Mouse (Mus musculus) thymus, postnatal 25 days (tissue): ENCODE data around the gene Ubash3b.

ENCODE experiments used
- DNase-seq: peaks from one replicate; pipeline ENCODE4 v3.0.0; 2022

Ubash3b gene

DNA sequence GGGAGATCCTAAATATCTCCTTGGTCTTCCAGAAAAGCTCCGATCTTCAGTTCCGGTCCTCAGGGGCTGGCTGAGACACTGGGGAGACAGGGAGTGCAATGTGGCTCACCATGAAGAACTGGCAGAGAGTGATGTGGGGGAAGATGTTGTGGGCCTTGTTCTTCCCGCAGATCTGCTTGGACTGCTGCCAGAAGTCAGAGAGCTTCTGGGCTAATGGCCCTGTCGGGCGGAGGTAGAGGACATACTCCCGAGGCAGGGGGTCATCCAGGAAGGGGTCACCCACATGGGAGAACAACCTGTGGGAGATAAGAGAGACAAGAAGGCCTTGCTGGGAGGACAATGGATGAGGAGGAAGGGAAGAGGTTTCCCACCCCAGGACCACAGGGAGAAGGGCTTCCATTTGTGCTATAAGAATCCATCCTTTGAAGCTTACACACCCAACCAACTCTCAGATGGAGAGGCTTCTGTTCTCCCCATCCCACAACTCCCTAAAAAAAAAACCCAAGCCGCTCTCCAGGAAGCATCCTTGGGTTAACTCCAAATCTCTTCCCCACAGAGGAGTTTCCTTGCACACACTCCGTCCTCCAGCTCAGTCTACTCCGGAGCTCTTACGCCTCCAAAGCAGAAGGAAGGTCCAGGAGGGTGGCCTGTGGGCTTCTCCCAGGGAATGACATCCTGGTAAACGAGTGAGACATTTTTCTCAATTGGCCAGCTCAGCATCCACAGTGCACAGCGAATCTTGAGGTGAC, 111.0 kb downstream of the Ubash3b start:
- DNase-seq: no peak

DNA sequence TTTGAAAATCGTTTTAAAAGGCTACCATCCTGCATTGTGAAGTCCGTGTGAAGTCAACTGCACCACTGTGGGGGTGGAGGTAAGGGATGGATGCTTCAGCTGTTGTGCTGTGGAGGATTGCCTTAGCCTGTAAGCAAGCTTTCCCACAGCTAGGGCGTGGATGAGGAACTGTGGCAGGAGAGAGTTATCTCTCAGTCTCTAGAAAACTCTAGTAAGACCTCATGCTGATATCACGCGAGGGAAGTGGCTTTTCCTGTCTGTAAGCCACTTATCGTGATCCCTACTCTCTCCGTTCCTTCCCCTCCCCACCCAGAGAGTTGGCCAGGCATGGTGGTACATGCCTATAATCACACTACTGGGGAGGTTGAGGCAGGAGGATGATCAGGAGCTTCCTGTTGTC, 112.2 kb downstream of the Ubash3b start:
- no peak for DNase-seq

DNA sequence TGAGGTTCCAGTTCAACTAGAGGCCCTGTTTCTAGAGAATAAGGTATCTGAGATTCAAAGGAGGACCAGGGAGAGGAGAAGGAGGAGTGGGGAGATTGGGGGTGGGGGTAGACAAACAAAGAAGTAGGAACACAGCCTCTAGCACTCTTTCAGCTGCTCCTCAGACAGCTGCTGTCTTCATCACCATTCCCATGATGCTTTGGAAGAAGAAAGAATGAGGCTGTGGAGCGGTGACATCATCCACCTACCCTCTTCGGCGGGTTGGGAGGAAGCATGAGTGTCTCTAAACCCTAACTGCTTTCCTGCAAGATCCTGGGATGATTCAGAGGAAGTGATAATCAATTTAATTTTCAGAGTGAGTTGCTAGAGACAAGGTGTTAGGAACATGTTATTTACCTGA, 112.7 kb downstream of the Ubash3b start:
- DNase-seq: no peak

DNA sequence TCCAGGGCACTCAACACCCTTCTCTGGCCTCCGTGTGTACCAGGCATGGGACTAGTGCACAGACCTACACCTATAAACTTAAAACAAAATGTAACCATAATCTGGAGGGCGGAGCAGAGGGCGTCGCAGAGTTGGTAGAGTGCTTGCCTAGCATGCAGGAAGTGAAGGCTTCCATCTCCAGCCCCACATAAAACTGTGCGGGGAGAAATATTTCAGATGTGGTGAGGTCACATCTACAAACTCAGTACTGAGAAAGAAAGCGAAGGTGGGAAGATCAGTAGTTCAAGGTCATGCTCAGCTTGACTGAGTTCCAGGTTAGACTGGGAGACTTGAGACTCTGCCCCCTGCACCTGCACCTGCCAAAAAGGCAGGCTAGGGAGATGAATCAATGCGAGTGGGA, 113.3 kb downstream of the Ubash3b start:
- peak; percentile 16 for DNase-seq

DNA sequence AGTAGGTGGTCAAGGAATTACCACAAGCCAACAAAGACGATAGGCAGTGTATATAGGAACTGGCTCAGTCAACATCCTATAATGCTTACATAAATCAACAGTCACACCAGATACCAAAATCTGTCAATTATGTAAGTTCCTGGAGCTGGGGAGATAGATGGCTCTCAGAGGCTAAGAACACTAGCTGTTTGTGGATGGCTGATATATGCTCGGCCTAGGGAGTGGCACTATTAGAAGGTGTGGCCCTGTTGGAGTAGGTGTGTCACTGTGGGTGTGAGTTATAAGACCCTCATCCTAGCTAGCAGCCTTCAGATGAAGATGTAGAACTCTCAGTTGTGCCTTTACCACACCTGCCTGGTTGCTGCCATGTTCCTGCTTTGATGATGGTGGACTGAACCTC, 113.8 kb downstream of the Ubash3b start:
- no peak for DNase-seq

DNA sequence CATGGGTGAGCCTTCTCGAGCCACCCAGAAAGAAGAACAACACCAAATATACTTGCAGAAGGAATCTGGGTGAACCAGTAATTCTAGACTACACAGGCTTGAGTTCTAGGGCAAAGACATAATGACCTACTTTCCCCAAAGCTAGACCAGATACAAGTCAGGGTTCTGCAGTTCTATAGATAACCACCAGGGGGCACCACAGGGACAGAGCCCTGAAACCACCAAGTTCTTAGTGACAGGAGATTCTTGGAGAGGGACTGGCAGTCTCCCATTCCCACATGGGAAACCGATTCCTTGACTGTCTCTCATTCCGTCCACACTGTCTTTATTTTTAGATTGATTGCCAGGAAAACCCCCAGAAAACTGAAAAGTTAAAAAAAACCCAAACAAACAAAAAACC, 116.9 kb downstream of the Ubash3b start:
- peak; percentile 84 for DNase-seq

DNA sequence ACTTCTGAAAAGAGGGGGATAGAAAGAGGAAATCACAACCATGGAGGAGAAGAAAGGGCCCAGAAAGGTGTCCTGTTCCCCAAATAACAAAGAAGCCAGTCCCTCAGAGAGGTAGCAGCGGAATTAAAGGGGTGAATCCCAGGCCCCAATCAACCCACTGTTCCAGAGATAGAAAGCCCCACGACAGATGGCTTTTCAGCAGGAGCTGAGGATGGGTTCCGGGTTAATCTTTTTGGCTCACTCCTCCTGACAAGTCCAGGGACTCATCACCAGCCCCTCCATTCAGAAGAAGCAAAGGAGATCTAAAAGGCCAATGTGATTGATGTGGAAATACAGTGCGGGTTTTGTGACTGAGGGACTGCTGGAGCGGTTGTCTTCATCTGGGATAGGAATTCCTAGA, 117.9 kb downstream of the Ubash3b start:
- no peak for DNase-seq

DNA sequence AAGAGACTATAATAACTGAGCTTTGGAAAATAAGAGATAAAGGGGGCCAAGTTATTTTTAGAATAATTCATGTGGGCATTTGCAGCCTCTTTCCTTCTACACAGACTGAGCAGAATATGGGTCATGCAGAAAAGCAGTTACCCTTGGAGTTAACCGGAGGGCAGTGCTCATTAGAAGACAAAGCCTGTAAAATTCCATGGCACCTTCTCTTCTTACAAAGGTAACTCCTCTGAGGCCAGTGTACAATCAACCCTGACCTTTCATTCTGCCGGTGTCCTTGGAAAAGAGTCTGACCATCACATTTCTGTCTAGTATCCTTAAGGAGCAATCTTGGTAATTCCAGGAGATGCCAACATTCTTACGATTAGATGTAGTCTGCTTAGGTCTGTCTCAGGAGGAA, 120.1 kb downstream of the Ubash3b start:
- DNase-seq: no peak

DNA sequence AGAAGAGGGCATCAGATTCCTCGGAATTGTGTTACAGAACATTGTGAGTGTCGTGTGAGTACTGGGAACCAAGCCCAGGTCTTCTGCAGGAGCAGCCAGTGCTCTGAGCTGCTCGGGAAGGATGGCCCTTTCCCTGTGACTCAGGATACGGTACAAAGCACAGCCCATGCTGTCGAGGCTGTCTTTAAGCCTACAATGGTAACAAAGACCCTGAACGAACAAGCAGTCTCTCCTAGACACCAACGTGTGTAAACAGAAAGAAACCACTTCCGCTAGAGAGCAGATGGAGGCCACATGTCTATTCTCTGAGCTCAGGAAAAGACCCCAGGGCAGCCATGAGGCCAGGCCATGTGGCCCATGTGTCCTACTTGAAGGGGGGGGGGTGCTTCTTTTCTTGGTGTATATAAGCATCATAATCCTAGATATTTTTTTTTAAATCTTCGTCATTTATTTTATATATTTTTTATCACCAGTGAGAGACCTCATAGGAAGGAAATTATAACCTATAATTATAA, 123.3 kb downstream of the Ubash3b start:
- no peak for DNase-seq

DNA sequence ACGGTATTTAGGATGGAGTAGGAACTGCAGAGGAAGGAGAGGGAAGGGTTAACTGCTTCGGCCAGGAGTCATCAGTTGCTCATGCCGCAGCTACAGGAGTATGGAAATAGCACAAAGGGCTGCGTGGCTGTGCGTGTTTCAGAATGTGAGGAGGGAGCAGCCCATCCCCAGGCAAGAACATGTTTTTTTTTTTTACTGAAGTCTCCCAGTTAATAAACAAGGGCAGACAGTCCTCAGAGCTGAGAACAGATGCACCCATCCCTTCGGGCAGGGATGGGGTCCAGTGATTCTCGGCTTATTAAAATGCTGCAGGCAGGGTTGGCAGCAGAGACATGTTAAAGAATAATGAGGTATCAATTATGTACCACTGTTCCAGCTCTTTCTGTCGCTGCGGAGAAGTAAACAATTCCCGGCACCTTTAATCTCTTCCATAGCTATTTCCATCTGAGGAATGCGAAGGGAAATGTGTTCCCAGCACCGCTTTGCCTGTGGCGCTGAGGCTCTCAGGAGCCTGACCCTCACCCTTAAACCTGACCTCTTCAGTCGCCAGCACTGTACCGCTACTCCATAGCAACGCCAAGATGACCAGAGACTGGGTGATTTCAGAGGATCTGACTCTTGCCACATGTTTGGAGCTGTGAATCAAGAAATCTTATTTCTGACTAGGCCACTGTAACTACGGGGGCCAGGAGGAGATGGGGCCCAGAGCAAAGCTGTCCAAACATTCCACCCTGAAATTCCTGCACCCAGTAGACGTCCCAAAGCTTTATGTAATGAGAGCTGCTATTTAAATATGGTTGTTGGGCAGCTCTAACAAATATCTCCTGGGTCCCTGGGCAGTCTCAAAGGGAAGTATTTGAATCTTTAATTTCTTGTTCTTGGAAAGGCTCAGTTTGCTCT, 129.7 kb downstream of the Ubash3b start:
- DNase-seq: no peak

DNA sequence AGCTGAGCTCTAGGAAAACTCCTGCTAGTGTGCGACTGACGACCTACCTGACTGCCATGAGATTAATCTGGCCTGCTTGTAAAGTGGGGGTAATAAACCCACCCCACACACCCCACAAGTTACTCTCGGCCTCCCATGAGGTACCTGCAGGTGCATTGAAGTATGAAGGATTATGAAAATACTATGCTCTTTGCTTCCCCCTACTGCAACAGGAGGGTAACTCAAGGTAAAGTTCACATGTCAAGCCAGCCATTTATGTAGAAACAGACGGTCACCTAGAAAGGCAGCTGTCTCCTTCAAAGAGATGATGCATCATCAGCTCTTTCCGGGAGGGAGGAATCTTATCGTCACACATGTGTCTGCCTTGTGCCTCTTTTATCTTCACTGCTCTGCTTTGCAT, 131.7 kb downstream of the Ubash3b start:
- DNase-seq: no peak

DNA sequence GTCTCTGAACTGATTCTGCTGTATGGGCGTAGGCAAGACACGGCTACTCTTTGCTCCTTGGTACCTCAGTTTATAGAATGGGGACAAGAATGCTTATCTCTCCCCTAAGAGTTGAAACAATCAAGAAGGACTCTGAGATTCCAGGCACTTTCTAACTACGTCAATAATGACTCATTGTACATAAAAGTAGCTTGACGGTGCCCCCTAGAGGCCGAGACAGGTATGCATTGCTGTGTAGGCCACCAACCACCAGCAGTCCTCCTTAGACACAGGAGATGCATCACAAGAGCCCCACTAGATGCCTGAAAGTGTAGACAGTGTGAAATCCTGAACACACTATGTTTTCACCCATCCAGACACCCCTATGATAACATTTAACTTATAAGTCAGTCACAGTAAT, 133.0 kb downstream of the Ubash3b start:
- DNase-seq: peak; percentile 53

DNA sequence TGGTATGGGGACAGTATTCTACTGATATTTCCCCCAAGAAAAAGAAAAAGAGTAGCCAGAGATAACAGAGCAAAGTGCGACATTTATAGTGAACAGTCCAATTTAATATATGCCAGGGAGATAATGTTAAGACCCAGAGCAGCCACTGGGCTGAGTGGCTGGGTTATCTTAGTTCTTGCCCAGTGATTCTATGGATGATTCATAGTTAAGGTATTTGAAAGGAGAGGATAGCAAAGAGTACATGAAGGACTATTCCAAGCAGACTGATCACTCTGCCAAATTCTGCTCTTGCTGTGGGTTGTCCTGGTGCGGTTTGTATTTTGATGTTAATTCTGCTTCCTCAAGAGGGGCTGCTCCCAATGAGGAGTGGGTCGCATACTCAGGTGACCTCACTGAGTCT, 139.8 kb downstream of the Ubash3b start:
- no peak for DNase-seq

DNA sequence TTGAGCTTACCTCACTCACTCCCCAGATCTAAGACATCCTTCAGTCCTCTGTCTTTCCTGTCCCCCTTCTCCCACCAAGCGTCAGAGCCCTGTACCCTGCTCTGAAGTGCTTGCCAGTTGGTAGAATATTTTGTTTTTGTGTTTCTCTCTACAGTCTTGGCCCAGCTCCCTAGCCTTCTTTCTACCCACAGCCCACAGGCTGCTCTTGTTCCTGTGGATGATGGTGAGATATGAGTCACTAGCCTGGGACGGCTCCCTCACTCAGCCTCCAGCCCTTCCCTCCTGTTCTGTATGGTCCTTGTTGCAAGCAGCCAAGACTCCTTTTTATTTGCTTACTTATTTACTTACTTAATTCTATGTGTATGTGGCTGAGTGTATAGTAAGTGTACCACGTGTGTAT, 141.0 kb downstream of the Ubash3b start:
- DNase-seq: no peak

DNA sequence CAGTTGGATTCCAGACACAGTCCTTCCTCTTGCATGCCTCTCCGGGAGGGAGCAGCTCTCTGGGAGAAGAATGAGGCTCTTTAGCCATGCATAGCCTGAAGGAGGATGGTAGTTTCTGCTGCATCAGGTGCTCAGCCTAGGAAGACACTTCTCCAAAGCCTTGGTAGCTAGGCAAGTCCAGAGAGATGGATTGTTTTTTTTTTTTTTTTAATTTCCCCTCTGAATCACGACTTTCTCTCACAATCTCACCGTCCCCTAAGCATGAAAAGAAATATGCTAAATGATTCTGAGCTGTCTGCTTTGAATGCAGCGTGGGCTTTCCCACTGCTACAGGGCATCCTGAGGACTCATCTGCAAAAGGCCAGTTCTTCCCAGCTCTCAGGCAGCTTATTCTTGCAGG, 147.0 kb downstream of the Ubash3b start:
- DNase-seq: no peak

DNA sequence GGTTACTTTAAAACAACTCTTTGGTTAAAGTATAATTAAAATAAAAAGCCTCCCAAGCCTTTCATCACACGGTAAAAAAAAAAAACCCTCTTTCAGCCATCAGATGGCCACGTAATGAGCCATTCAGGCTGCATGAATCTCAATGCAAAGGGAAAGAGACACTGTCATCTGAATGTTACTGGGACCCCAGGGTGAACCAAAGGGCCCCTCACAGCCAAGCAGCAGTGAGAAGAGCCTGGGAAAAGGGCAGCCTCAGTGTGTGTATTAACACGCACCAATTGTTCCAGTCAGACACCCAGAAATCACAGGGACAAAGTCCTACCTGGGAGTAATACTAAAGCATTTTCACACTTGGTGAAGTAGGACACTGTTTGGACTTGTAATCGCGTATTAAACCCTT, 149.0 kb downstream of the Ubash3b start:
- DNase-seq: no peak

DNA sequence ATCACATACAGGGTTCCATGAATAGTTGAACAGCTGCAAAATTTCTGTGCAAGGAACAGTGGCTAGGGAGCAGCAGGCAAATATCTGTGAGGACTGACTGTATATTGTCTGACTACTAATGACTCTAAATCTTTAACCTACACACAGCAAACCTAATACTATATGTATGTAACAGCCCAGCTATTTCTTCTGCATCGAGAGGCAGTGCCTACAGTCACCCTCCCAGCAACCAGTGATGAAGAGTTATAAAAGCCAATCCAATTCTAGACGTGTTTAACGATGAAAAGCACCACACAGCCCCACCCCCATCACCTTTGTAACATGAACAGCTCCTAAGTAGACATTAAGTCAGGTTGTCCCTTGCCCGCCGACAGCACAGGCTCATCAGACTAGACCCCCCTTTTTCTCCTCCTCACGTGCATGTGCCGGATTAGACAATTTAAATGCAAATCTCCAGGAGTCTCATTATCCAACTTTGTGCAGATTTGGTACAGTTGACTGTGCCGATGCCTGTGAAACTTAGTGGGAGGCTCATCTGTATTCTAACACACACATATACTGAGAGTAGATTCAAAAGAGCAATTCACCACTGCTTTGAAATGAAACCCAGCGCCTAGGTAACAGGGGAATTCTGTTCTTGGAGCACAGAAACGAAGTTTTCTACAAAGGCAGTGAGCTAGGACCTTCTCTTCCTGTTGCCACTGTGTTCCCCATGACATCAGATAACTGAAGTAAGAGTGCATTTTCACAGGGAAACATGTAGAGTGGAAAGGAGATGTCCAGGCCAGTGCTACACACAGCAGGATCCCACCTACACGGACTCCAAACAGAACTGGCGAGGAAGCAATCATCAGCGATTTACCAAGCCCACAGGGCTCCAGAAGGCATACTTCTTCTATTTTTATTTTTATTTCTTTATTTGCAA, 149.7 kb downstream of the Ubash3b start:
- no peak for DNase-seq

DNA sequence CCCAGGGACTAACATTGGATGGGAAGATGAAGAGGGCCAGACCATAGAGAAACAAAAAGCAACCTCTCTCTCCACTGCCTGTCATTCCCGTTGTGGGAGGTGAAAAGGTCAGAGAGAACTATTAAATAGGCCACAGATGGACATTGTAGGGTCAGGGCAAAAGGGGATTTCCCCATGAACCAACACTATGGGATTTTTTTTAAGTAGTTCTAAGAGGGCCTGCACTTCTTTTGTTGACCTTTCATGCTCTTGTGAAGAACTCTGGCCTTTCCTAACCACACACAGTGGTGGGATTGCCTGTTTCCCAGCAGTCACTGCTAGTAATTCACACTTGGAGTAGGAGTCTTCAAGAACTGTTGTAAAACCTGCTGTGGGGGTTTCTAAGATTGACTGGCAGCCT, 153.7 kb downstream of the Ubash3b start:
- no peak for DNase-seq

DNA sequence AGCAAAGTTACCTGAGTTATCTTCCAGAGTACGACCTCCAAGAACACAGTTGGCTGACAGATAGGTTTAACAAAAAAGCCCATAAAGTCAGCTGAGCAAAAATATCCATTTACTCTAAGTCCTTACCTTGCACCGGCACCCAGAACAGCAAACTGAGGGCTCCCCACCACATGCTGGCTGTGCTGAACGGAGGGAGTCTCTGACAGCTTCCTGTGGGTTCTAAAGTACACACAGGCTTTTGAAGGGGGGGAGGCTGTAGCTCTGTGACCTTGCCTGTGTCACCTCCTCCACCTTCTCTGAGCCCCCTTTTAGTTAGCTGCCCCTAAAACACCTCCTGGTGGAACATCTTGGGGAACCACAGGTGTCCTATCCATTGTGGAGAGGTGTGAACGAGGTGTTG, 157.1 kb downstream of the Ubash3b start, which contains the start of gene Crtam:
Gene Crtam, minus strand, starts transcription at position 214 of the 400 bp plus-strand sequence.
- DNase-seq: peak; percentile 29

DNA sequence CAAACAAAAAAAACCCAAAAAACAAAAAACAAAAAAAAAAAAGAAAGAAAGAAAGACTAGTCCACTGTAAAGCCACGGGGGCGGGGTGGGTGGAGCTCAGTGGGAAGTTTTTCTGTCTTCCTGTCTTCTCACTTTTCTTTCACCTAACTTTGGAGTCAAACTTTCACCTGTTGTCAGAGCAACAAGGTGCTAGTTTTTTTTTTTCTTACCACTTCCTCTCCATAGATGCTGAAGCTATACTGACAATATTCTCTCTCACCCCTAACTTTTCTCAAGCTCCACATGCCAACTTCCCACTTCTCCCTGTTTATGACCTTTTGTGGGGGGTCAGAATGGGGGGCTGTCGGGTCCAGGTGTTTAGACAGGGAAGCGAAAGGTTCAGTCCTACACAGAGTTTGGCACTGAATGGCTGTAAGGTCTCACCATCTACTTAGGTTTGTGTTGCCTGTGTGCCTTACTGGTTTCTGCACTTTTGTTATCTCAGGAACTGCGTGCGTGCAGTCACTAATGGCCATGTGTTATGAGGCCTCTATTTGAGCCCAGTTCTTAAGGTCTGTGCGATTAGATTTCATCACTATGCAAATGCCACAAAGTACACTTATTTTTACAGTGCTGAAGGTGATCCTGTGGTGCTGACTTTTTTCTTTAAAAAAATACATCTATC, 164.2 kb downstream of the Ubash3b start:
- DNase-seq: peak; percentile 27

DNA sequence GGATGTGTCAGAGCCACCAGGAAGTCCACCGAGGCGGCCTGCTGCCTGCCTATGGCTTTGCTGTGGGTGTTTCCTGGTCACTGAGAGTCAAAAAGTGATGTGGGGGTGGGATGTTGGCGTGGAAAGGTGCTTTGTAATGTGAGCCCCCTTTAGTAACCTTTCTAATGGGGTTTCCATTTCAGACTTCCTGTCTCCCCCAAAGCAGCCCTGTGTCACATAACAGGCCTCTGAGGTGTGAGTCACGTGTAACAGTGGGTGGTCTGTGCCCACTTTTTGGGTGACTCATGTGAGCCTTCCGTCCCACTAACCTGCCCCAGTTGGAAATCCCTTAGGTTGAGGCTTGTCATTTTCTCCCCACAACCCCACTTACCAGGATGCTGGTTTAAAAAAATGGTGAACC, 167.4 kb downstream of the Ubash3b start:
- DNase-seq: no peak

DNA sequence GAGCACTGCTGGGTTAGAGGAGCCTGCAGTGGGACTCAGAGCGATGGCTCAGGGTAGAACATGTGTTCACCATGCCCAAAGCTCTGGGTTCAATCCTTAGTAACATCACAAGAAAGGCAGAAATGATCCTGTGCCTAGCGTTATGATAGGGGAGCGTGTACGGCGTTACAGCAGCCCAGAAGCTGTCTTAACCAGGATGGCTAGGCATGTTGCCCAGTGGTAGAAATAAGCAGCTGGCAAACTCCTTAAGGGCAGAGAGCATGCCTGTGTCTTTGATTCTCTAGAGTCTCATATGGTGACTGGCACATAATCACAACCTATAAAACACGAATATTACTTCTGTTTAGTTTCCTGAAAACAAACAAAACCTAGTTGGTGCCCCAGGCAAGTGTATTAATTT, 170.0 kb downstream of the Ubash3b start:
- no peak for DNase-seq
